Mouse (Mus musculus) forebrain, embryonic 12.5 days (tissue): ENCODE results near the gene Abat. TPM values are rescaled to one million over a fixed set of nuclear protein-coding genes. Genes with fewer than 3 reads are reported as not detected.
A peak's percentile ranks its signal among the peaks of the same experiment; 100 is the strongest.

ENCODE experiments used
- ATAC-seq: fragments of 200-750 bp; cut with Nextera tagmentation; 2 replicates; pipeline ENCODE4 v1.8.0; 2017; ENCODE audit warnings: moderate TSS enrichment; ENCODE audit not compliant: low FRiP score
- H3K27ac ChIP-seq: fragments of 300-500 bp; sonication (generic); 2 replicates; pipeline ENCODE4 v1.5.1; 2016; ENCODE audit warnings: mild to moderate bottlenecking
- H3K27me3 ChIP-seq: fragments of 300-500 bp; sonication (generic); 2 replicates; pipeline ENCODE4 v1.6.1; 2016; ENCODE audit warnings: mild to moderate bottlenecking
- H3K36me3 ChIP-seq: fragments of 300-500 bp; sonication (generic); replicated peaks from 2 replicates; pipeline ENCODE4 v1.6.1; 2016; ENCODE audit warnings: mild to moderate bottlenecking
- H3K4me1 ChIP-seq: fragments of 300-500 bp; sonication (generic); 2 replicates; pipeline ENCODE4 v1.6.1; 2016
- H3K4me2 ChIP-seq: fragments of 300-500 bp; sonication (generic); 2 replicates; pipeline ENCODE4 v1.6.1; 2016; ENCODE audit warnings: mild to moderate bottlenecking, moderate library complexity
- H3K4me3 ChIP-seq: fragments of 300-500 bp; sonication (generic); replicated peaks from 2 replicates; pipeline ENCODE4 v1.5.1; 2016; ENCODE audit warnings: mild to moderate bottlenecking
- H3K9ac ChIP-seq: fragments of 300-500 bp; sonication (generic); 2 replicates; pipeline ENCODE4 v1.6.1; 2016; ENCODE audit warnings: mild to moderate bottlenecking
- H3K9me3 ChIP-seq: fragments of 300-500 bp; sonication (generic); 2 replicates; pipeline ENCODE4 v1.6.1; 2016
- WGBS: fragments of 180-500 bp; shearing (Covaris S2); methylation state at CpG from one replicate; pipeline ENCODE4 v1.1.7; 2016; 5-methylcytosine and 5-hydroxymethylcytosine counted together
- microRNA-seq: library from miRNA; unstranded; fragments of <30 nt; microRNA quantifications from one replicate; pipeline ENCODE4, GENCODE M21; 2017
- polyA plus RNA-seq: library from polyadenylated mRNA; unstranded; fragments of >200 nt; fragmentation: Nextera tagmentation; extraction: Ambion mirVana; gene quantifications from 2 replicates; pipeline ENCODE4 v1.2.1, GENCODE M21; 2016

Abat gene
- polyA plus RNA-seq, 1 experiment from 2014 or later: 37.9 TPM

GRCm38 (mm10) chr16:8669432-8669831 is 156.2 kb downstream of the Abat start:
- WGBS: 46% methylated on average over 5 of the region's 5 CpGs
- ATAC-seq: no peak

GRCm38 (mm10) chr16:8670041-8671035 is 157.1 kb downstream of the Abat start:
- H3K4me1 ChIP-seq: peaks cover 58% of the 10 kb centered on the region
- peak overlapping the region; percentile 82 for H3K4me2 ChIP-seq
- H3K36me3 ChIP-seq: 0 out of 2 replicates have a peak, but pooled peaks cover 5% of the 10 kb centered on the region
- WGBS: 2% methylated on average over 14 of the region's 15 CpGs
- H3K9ac ChIP-seq: peak overlapping the region; percentile 80
- H3K9me3 ChIP-seq: no peaks in the 10 kb centered on the region
- H3K27me3 ChIP-seq: peaks cover 14% of the 10 kb centered on the region
- peak overlapping the region; percentile 69 for H3K4me3 ChIP-seq
- peak; percentile 62 for ATAC-seq
- H3K27ac ChIP-seq: peak overlapping the region; percentile 78

More at GRCm38 (mm10) chr16:8669432-8669831, 156.2 kb downstream of the Abat start:
- H3K36me3 ChIP-seq: peaks cover 5% of the 10 kb centered on the region; the same call in 1 of the 2 replicates
- no peaks in the 10 kb centered on the region for H3K9me3 ChIP-seq
- H3K4me1 ChIP-seq: peaks cover 58% of the 10 kb centered on the region
- H3K27me3 ChIP-seq: peaks cover 14% of the 10 kb centered on the region
- H3K4me2 ChIP-seq: peak overlapping the region; percentile 82
- peak overlapping the region; percentile 69 for H3K4me3 ChIP-seq
- peak overlapping the region; percentile 78 for H3K27ac ChIP-seq
- H3K9ac ChIP-seq: peak overlapping the region; percentile 80; the same call in 1 of the 2 replicates

Small RNA genes lying within 50 kb of the gene (microRNA-seq; reads per million reads assigned to microRNA genes)
- gene Gm22137: not detected

Other genes starting within 250 kb of the Abat start
- gene Tmem114, start 88.3 kb upstream of the Abat start, polyA plus RNA-seq: not detected in 2 replicates
- 19.3 and 21.1 TPM in 2 replicates for gene Mettl22, start 42.6 kb upstream of the Abat start, polyA plus RNA-seq
- gene Pmm2, start 124.2 kb downstream of the Abat start, polyA plus RNA-seq: 46.7 and 54.1 TPM in 2 replicates
- 24.3 and 25.4 TPM in 2 replicates for gene Tmem186, start 124.3 kb downstream of the Abat start, polyA plus RNA-seq
- 191 and 210 TPM in 2 replicates for gene Carhsp1, start 158.7 kb downstream of the Abat start, polyA plus RNA-seq
- not detected in 2 replicates for gene Gm5767, start 167.3 kb downstream of the Abat start, polyA plus RNA-seq